Mouse (Mus musculus) left cerebral cortex, postnatal 25 days (tissue): ENCODE measurements around the gene Myo15b. TPM values are rescaled to one million over a fixed set of nuclear protein-coding genes. Genes with fewer than 3 reads are reported as not detected.
A peak's percentile ranks its signal among the peaks of the same experiment; 100 is the strongest.
"Not testable (repeated sequence)": the region's sequence is repeated elsewhere in the genome, so short reads cannot be mapped to it uniquely, and the experiment has no call there.

Experiments
- DNase-seq, 2 experiments: peaks; one replicate each; pipeline ENCODE4 v3.0.0; 2022; ENCODE audit warnings: low spot score in 2 of 2, mixed read lengths in 1 of 2
- intact Hi-C: fragments of 180-260 bp; cut with DNase I; formaldehyde crosslinking; loops from one replicate; pipeline ENCODE4 v1.15.1; 2025
- total RNA-seq, 2 experiments: library from RNA; stranded (reverse); gene quantifications; 2 replicates each; pipeline ENCODE4 v1.2.3; 2021

The Myo15b gene
- total RNA-seq, 2 experiments from 2014 or later, result 0.11 to 0.23 TPM

DNA sequence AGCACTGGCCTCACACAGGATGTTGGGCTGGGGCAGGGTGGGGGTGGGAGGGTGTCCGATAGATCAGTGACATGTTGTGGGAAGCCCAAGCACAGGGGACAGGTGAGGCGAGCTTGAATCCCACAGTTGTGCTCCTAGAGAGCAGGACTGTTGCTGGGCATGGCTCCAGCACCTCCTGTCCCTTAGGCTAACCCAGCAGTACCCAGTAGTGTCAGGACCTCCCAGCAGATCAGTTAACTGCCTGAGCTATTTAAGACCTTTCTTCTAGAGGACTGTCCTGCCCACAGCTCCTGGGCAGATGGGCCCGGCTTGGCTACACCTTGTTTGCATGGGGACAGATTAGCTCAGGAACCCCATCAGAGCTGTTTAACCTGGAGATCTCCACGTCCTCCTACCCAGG is 29.2 kb upstream of the Myo15b start:
- no peak for DNase-seq
- intact Hi-C loops, result no loop called here

DNA sequence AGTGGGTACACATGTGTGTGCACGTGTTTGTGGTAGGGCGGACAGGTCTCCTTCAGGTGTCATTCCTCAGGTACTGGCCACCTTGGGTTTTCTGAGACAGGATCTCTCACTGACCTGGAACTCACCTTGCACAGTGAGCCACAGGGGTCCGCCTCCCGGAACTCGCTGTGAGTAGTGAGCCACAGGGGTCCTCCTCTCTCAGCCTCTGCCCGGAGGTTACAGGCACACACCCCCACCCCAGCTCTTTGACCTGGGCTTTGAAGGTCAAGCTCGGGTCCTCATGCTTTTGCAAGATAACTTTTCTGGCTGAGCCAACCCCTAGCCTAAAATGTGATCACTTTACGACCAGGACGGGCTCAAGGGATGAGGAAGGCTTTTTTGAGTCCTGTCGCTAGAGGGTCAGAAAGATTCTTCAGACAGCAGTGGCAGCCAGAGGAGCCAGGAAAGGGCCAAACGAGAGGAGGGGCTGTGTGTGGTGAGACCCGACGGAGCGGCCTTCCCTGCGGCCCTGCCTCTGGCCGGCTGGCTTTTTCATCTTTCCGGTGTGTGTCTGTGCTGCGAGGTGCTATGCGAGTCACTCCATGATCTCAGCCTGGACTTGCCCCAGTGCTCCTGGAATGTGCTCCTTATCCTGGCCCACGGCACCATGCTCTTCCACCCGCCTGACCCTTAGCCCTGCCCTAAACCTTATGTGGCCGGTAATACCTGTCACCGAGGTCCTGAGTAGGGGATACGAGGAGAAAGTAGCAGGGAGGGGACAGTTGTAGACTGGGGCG is 27.5 kb upstream of the Myo15b start:
- intact Hi-C loops, result no loop called here

DNA sequence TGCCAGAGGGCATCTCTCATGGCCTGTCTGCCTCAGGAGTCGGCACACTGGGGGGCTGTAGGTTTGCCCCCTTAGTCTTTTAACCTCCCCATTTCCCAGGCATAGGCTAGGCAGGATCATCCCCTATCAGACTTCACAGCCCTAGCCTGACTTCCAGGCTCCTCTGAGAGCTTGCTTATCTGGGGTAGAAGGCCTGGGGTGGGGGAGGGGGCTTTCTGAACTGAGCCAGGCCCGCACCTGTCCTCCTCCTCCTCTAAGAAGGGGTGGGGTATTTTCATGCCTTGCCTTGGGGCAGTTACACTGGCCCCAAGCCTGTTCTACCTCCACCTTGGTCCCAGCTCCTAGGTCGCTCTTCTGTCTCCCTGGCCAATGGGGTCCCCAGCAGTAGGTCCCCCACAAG is 26.7 kb upstream of the Myo15b start:
- intact Hi-C loops, result no loop called here
- DNase-seq, result no peak

More for the DNA sequence above, 27.5 kb upstream of the Myo15b start:
- no peak for DNase-seq

DNA sequence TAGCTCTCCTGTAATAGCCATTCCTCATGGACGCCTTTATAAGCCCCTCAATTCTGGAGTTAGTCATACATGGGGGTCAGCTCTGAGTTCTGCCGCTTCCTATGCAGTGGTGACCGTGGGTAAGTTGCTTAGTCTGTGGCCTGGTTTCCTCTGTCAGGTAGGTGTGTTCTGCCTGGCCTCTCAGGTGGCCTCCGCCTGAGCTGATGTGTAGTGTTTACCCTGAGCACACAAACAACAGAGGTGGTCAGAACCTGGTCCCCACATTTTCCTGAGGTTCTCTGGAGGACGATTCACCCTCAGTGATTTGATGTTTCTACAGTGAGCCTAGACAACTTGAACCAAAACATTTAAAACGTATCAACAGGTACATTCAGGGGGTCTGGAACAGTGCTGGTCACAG is 26.1 kb upstream of the Myo15b start:
- DNase-seq, result no peak
- intact Hi-C loops, result no loop called here

DNA sequence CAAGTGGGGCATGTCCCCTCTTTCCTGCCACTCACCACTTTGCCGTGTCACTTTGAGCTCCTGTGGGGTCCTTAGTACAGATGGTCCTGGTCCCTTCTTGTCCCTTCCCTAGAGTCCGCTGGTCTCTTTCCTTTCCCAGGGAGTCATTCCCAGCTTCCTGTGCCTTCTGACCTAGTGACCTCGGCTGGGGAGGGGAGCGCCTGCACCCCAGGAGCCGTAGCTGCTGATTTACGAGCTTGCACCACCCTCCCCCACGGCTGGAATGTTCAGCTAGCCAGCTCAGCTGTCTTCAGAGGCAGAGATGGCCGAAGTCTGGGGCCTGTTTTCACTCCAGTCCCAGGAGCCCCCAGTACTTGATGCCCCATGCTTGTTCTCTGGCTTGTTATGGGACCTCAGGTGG is 25.7 kb upstream of the Myo15b start:
- intact Hi-C loops, result no loop called here
- no peak for DNase-seq

DNA sequence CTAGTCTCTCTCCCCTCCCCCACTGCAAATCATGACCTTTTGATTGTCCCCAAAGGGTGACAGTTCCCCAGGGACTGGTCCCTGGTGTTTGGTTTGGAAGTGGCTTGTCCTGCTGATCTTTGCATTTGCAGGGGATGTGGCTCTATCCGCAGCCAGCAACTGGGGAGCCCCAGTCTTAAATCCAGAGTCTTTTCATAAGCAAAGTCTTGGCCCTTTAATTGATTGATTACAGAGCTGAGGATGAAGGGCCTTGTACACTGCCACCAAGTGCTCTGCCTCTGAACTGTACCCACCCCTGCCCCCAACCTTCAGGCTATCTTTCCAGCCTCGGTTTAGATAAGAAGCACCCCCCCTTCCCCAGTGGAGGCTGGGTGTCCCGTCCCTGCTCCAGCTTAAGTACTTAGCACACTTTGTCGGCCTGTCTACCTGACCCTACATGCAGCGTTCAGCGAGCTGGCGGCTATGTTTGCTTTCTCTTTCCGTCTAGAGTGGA is 25.1 kb upstream of the Myo15b start:
- intact Hi-C loops, result no loop called here
- DNase-seq, result no peak

DNA sequence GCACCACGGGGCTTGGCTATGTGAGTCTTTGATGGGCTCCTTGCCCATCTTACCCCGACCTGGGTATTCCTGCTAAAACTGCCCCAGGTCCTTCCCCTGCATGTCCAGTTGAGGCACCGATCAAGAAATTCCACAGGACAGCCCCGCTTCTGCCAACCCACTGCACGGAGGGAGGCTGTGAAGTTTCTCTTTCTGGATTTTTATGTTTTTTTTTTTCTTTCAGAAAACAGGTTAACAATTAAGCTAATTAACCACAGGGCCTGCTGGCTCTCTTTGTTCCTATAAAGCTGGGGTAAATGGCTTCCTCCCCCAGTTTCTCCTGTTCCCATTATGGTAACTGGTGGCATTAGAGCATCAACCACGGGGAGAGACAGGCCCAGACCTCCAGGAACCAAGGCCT is 24.2 kb upstream of the Myo15b start:
- DNase-seq, result no peak
- intact Hi-C loops, result no loop called here

DNA sequence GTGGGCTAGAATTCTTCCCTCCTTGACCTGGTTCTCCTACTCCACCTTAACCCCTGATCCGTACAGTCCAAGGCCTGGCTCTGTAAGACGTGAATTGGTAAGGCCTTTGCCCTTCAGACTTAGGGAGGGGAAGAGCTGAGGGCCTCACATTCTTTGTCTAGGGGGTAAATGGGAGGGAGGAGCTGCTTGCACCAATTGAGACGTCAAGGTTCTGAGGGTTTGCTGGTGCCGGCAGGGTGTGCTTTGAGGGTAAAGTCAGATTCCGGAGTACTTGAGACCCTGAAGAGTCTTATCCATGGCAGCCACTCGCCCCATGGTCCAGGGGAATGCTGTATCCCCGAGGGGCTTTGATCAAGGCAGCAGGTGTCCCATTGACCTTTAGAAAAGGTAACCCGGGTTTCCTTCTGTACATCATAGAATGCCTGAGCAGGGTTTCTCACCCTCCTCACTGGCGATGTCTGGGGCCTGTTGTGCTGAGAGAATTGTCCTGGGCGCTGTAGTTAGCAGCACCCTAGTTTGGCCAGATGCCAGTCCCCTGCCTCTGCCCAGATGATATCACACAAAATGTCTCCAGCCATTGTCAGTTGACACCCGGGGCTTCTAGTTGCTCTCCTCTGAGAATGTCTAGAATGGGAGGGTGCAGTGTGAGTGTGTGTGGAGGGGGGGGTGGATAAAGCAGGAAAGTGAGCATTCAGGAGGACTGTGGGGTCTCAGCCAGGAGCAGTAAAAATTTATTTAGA is 21.4 kb upstream of the Myo15b start:
- intact Hi-C loops, result no loop called here
- no peak for DNase-seq

DNA sequence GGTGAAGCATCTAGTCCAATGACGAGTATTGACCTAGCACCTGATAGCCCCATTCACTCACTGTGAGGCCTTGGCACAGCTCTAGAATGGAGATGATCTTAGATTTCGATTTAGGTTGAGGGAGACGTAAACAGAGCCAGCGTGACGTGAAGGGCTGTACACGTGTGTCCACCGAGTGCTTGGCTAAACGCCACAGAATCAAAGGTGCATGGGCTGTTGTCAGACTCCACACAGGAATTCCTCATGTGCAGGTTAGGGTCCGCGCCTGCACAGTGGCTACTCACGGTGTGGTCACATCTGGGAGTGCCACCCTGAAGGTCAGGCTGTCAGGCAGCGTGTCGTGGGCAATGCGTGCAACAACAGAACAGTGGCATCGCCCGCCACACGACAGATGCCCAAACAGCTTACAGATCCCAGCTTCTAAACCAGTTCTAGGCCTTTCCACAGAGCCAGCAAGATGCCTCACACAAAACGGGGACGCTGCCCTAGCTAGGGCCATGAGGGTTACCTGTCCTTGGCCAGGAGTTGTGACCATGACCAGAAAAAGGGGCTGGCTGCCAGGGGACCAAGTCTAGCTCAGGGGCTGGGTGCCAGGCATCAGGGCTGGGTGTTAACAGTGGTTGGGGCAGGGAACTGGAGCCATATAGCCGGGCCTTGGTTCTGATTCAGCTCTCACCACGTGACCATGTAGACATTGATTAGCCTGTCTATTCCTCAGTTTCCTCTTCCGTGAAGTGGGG is 20.4 kb upstream of the Myo15b start:
- no peak for DNase-seq
- intact Hi-C loops, result no loop called here

DNA sequence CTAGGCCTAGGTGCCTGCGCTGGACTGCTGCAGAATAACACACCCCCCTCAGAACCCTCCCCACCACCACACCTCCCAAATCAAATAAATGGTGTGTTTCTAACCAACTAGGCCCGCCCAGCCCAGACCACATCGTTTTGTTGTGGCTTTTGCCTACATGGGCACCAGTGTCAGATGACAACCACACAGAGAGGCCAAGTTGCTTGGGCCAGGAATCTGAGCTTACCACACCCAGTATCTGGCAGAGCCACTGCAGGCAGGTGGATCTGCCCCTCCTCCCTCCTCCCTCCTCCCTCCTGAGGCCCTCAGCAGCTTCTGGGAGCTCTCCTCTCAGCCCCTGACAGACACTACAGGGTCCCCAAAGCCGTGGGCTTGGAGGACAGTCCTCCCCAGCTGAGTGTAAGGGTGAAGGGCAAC is 19.3 kb upstream of the Myo15b start:
- intact Hi-C loops, result no loop called here
- DNase-seq, result no peak

DNA sequence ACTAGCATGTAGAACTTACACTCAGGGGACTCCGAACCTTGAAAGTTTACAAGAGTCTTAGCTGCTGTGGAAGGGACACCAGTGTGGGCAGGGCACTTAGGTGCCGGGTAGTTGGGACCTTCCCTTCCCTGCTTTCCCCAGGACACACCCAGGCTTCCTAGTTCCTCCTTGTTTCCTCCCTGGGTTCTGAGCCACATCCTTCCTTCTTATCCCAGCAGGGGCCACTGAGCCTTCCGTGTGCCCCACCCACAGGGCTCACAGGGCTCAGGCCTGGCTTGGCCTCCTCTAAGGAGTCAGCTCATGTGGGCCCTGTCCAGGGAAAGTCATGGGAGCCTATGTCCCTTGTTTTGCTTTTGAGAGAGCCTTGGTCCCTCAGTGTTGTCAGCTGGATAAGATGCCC is 18.5 kb upstream of the Myo15b start:
- no peak for DNase-seq
- intact Hi-C loops, result loop anchor here (10.0 kb wide), 1 partner anchor 145 kb away; no protein-coding TSS in a partner anchor

DNA sequence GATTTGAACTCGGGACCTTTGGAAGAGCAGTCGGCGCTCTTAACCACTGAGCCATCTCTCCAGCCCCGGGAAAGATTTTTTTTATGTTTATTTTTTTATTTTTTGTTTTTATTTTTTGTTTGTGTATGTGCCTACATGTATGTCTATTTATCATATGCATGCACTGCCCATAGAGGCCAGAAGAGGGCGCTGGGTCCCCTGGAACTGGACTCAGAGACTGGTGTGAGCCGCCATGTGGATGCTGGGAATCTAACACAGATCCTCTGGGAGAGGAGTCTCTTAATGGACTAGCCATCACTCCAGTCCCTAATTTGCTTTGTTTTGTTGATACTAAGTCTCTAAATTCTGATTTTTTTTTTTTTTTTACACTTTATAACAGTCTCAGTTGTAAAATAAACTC is 17.2 kb upstream of the Myo15b start:
- no peak for DNase-seq

DNA sequence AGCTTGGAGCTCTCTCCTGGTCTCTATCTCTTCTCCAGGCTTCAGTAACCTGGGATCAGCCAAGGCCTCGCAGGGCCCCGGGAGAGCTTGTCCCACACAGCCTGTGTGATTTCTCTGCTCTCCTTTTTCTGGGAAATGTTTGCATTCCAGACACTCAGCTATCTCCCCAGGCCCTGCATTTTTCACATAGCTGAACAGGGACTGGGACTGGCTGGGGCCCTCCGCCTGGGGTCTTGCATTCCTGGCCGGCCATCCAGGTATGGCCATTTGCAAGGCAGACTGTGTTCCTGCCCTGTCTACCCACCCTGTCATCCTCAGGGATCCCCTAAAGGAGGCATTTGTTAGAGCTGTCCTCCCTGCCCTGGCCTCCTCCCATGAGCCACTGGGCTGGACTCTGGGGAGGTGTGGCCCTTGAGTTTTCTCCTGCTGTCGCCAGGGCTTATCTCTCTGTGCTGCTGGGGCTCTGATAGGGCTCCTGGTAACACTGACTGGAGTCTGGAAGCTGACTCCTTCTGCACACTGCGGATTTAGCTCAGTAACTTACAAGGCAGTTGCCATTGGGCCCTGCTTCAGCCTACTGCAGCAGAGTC is 16.1 kb upstream of the Myo15b start:
- no peak for DNase-seq
- intact Hi-C loops, result loop anchor here (10.0 kb wide), 1 partner anchor 143 kb away; no protein-coding TSS in a partner anchor

More for the DNA sequence above, 17.2 kb upstream of the Myo15b start:
- intact Hi-C loops, result loop anchor here (10.0 kb wide), 1 partner anchor 144 kb away; no protein-coding TSS in a partner anchor

DNA sequence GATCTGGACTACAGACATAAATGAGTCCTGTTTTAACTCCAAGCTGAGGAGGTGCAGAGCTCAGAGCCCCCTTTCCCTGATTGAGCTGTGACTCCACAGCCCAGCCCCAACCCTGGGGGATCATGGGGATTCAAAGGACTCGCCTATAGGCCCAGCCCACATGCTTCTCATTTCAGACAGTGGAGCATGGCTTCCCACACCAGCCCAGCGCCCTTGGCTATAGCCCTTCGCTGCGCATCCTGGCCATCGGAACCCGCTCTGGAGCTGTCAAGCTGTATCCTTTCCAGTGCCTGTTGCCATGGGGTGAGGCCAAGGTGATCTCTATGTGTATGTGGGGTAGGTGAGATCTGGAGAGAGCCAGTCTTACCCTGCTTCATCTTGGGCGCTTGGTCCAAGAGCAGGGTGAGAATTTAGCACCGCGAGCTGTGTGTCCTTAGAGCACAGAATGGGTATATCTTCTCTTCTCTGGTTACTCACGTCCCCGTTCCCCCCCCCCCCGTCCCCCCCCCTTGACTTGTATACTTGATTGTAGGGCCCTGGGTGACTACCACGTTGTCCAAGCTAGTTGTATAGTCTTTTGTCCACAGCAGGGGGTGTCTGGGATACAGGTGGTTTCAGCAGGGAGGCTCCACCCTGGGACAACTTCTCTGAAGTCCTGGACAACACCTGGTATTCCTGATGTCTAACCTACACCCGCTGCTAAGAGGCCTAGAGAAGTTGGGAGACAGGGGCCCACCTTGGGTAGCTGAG is 14.9 kb upstream of the Myo15b start:
- DNase-seq, result no peak
- intact Hi-C loops, result loop anchor here (10.0 kb wide), 1 partner anchor 141 kb away; no protein-coding TSS in a partner anchor

DNA sequence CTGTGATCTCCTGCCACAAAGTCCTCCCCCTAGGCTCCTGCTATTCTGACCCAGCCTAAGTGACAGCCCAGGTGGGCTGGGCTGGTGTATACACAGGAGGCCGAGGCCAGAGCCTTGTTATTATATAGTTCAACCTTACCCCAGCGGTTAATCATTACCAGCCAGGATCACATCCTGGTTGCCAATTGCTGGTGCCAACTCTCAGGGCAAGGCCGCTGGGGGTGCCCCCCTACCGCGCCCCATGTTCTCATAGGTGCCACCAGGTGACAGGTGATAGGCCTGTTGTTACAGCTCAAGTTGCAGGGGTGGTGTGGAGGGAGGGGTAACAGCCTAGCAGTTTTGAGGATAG is 14.3 kb upstream of the Myo15b start:
- no peak for DNase-seq
- intact Hi-C loops, result loop anchor here (10.0 kb wide), 1 partner anchor 141 kb away; no protein-coding TSS in a partner anchor

DNA sequence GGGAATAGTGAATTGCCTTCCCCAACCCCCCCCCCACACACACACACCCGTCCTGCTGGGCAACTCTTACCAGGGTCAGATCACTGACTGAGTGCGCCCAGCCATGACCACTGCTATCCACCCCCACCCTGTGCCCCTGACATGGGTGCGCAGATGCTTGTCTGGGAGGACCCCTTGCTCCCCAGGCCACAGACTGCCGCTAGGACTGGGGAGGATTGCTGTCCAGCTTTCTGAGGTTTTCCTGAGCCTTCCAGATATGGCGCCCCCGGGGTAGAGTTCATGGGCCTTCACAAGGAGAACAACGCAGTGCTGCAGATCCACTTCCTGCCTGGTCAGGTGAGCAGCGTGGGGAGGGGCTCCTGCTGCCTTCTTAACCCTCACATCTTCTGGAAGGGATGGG is 14.0 kb upstream of the Myo15b start:
- DNase-seq, result no peak
- intact Hi-C loops, result loop anchor here (10.0 kb wide), 1 partner anchor 141 kb away; no protein-coding TSS in a partner anchor

DNA sequence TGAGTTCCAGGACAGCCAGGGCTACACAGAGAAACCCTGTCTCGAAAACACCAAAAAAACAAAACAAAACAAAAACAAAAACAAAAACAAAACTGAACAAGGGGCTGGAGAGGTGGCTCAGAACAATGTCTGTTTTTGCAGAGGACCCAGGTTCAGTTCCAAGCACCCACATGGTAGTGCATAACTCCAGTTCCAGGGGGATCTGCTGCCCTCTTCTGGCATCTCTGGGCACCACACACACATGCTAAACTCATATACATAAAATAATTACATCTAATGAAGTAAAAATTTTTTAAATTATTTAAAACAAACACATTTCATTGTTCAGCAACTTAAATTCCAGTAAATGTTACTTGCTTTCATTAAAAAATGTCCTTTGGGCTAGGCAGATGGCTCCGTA is 12.4 kb upstream of the Myo15b start:
- intact Hi-C loops, result loop anchor here (10.0 kb wide), 1 partner anchor 139 kb away; no protein-coding TSS in a partner anchor
- no peak for DNase-seq

DNA sequence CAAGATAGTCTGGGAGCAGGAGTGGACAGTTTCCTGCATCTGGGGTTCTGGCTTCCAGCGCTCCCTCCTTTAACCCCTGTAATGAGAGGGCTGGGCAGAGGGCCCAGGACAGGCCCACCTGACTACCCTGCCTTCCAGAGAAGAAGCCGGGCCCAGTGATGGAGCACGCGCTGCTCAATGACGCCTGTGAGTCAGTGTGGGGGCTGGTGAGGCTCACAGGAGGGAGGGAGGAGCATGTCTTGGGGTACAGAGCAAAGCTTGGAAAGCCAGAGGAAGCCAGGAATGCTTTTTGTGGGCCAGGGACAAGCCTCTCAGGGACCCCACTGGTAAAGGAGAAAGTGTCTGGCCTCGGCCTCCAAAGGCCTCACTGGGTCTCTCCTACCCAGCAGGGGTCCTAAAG is 3.5 kb upstream of the Myo15b start:
- peak; percentile 16 to 54 for DNase-seq
- intact Hi-C loops, result loop anchor here (5.0 kb wide), 1 partner anchor 132 kb away; no protein-coding TSS in a partner anchor

DNA sequence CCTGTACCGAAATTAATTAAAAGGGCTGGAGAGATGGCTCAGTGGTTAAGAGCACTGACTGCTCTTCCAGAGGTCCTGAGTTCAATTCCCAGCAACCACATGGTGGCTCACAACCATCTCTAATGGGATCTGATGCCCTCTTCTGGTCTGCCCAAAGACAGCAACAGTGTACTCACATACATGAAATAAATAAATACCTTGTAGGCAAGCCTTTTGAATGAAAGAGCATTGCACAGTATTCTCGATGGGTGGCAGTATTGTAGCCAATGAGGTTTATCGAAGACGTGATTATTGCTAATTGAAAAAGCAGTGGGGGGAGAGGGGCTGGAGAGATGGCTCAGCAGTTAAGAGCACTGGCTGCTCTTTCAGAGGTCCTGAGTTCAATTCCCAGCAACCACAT is 1.1 kb upstream of the Myo15b start:
- intact Hi-C loops, result loop anchor here (5.0 kb wide), 1 partner anchor 135 kb away; no protein-coding TSS in a partner anchor
- not testable (repeated sequence) for DNase-seq
